Mouse (Mus musculus) stomach, postnatal 0 days (tissue): ENCODE data around the gene Slc26a10.

Source experiments
- CTCF ChIP-seq: IDR thresholded peaks from 2 replicates; pipeline ENCODE4 v1.5.1; 2016; ENCODE audit warnings: antibody characterized with exemption, low read depth, mild to moderate bottlenecking, moderate library complexity
- EP300 ChIP-seq: optimal IDR thresholded peaks from 2 replicates; pipeline ENCODE3; 2016; ENCODE audit warnings: antibody characterized with exemption

GRCm38 (mm10) chr10:127193011-127193410 lies 12.6 kb upstream of the Slc26a10 start:
- TF ChIP-seq CTCF, result no peak
- TF ChIP-seq EP300, result no peak
